Mouse (Mus musculus): ENCODE data around the gene Pcdh15. TPM values are rescaled to one million over a fixed set of nuclear protein-coding genes. Genes with fewer than 3 reads are reported as not detected.

Gene Pcdh15
- polyA plus RNA-seq, 1 experiment from 2014 or later = not detected

- ATAC-seq (ENCODE audit: insufficient read depth) (no peak), DNase-seq (no peak)
- Histone ChIP-seq H3K4me1 (ENCODE audit: insufficient read depth) (no peaks in the 10 kb centered on the region), H3K27me3 (ENCODE audit: insufficient read depth, low read length) (no peaks in the 10 kb centered on the region), H3K27ac (ENCODE audit: low read depth) (no peak overlapping the region), H3K9ac (no peak overlapping the region), H3K4me3 (ENCODE audit: low read depth, low read length) (no peak overlapping the region), H3K36me3 (ENCODE audit: insufficient read depth) (no peaks in the 10 kb centered on the region), H3K9me3 (ENCODE audit: low read depth, low read length) (no peaks in the 10 kb centered on the region), H3K4me2 (no peak overlapping the region)
- 87% methylated on average over 1 of the region's 1 CpGs for WGBS
- no peak for TF ChIP-seq CTCF (IDR thresholded peaks at IDR 0.05; ENCODE audit: low read depth)
Observed at GRCm38 (mm10) chr10:74663171-74663570, 1564.0 kb downstream of the Pcdh15 start.

DNA sequence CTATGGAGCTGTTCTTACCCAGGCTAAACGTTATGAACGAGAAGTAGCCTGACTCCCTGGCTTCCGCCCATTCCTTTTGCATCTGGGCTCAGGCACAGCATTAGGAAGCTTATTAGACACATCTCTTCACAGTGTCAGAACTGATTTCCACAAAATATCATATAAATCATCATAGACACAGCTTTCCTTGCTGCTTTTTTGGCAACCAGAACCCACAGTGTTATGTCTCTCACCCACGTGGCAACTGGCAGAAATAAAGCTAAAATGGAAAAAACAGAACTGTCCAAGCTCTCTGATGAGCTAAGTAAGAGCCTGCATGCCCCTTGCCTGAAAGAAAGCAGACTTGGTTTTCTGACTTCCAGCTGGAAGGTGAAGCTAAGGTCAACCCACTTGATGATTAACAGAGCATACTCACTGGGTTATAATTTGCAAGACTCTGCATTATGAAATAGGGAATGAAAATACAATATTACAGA is 1580.9 kb downstream of the Pcdh15 start:
- WGBS = 52% methylated on average over 4 of the region's 4 CpGs
- Histone ChIP-seq H3K9ac (no peak overlapping the region), H3K27me3 (ENCODE audit: insufficient read depth, low read length) (no peaks in the 10 kb centered on the region), H3K36me3 (ENCODE audit: insufficient read depth) (no peaks in the 10 kb centered on the region), H3K4me2 (no peak overlapping the region), H3K4me1 (ENCODE audit: insufficient read depth) (no peaks in the 10 kb centered on the region), H3K9me3 (ENCODE audit: low read depth, low read length) (no peaks in the 10 kb centered on the region), H3K27ac (ENCODE audit: low read depth) (no peak overlapping the region), H3K4me3 (ENCODE audit: low read depth, low read length) (no peak overlapping the region)
- ATAC-seq (ENCODE audit: insufficient read depth) (no peak), DNase-seq (no peak)
- TF ChIP-seq CTCF (IDR thresholded peaks at IDR 0.05; ENCODE audit: low read depth) = no peak

- H3K27ac ChIP-seq (ENCODE audit: low read depth) = no peak overlapping the region
- DNase-seq (no peak), ATAC-seq (ENCODE audit: insufficient read depth) (no peak; the same call in 1 of the 2 replicates)
- H3K4me2 ChIP-seq = no peak overlapping the region
- H3K4me3 ChIP-seq (ENCODE audit: low read depth, low read length) = no peak overlapping the region
- no peaks in the 10 kb centered on the region for H3K4me1 ChIP-seq (ENCODE audit: insufficient read depth)
- no peak for TF ChIP-seq CTCF (IDR thresholded peaks at IDR 0.05; ENCODE audit: low read depth)
- H3K36me3 ChIP-seq (ENCODE audit: insufficient read depth) = no peaks in the 10 kb centered on the region
- H3K9me3 ChIP-seq (ENCODE audit: low read depth, low read length) = no peaks in the 10 kb centered on the region
- WGBS = 7% methylated on average over 1 of the region's 1 CpGs
- no peaks in the 10 kb centered on the region for H3K27me3 ChIP-seq (ENCODE audit: insufficient read depth, low read length)
- H3K9ac ChIP-seq = no peak overlapping the region
Observed at GRCm38 (mm10) chr10:74680559-74680958, 1581.4 kb downstream of the Pcdh15 start.
